Mouse (Mus musculus) frontal cortex, postnatal 25 days (tissue): ENCODE data around the gene Ttll13.

ENCODE experiments used
- DNase-seq, 2 experiments: peaks; one replicate each; pipeline ENCODE4 v3.0.0; 2022; ENCODE audit warnings: low spot score in 2 of 2

The Ttll13 gene

DNA sequence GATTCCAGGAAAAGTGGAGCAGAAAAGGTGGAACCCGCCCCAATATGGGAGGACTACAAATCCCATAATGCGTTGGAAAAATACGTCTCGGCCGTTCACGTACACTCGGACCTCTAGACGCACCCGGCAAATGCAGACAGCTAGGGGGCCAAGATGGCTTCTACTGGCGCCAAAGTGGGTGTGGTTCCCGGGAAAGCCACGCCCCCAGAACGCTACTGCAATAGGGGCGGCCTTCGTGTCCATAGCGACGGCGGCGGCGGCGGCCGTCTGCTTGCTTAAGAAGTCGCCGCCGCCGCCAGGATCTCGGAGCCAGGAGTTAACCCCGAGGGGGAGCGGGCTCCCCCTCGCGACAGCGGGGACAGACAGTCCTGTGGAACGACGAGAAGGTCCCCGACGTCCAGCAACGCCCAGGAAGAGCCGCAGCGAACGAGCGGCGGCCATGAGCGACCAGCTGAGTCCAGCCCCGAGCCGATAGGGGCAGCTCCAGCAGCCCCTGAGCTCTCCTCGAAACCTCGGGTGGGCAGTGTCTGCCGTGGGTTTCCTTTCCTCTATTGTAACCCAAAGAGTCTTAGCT is at the start of gene Ttll13:
TSS of gene Ttll13 (plus strand) at position 229 of the 574 bp plus-strand sequence.
- peak; percentile 85 to 91 for DNase-seq

DNA sequence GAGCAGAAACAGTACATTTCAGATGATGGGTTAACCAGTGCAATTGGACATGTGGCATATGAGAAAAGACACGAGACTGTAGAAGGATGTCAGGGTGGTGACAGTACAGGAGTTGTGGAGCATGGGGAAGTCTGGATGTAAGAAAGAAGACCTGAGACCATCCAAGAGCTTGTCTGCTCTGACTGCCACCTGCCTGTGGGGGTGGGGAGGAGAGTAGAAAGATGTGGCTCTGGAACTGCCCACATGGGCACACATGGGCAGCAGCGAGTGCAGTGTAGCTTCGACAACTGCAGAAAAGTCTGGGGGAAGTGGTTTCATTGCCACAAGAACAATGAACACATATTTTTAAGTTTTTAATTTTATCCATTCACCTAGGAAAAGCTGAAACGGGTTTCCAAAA is 48.8 kb upstream of the Ttll13 start:
- no peak for DNase-seq

DNA sequence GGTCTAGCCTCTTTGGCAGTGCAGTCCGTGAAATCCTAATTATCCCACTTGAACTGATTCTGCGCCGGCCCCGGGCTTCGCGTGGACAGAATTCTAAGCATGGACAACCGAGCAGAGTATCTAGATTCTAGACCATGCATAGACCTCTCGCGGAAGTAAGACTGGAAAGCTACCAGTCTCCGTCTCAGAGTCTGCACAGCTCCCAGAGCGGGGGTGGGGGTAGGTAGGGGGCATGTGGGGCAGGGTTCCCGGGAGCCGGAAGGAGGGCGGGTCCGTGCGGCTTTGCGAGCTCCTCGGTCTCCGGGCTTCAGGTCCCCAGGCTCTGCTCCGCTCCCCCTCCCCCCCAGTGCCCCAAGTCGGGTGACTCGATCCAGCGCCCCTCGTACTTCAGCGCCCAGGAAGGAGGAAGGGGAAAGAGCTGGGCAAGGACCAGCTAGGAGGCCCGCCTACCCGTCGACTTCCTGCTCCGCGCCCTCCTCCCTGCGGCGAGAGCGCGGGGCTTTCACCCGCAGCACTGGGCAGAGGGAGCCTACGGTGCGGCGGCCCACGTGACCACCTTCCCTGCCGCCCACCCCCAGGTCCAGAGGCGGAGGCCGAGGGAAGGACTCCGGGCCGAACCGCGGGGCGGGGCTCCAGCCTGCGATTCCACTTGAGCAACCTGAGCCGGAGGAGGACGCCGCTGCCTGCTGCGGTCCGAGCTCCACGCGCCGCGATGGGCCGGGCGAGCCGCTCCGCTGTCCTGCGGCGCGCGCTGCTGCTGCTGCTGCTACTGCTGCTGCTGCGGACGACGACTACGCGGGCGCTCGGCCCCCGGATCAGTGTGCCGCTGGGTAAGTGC is 48.0 kb upstream of the Ttll13 start:
- peak; percentile 64 for DNase-seq

DNA sequence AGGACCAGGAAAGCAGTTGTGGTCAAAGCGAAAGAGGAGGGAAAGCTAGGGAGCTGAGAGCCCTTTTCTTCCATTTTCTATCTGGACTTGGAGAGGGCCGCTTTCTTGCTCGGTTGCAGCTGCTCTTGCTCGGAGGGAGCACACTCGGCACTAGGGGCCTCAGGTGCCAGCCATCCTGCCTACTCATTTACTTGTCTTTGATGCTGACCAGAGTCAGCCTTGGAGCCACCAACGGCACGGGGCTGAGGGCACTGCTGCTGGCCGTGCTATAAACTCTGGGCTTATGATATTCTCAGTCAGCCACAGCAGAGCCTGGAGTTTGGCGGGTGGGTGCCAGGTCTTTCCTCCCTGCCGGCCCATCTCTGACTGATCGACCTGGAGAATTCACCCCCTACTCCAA is 47.3 kb upstream of the Ttll13 start:
- DNase-seq: no peak

DNA sequence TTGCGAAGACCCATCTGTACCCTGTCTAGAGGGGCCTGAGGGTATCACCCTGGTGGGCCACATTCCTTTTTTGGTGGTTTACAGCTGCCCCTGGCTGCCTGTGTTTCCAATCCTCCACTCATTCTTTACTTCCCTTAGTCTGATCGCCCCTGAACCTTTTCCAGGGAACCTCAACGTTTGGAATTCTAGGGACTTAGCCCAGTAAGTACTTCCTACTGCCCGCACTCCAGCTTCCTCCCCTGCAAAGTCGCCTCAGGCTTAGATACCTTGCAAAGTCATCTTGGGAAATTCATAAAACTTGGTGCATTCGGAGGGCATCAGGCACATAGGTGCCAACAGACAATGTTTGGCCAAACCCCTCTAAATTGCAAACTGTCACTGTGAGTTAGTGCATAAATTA is 46.9 kb upstream of the Ttll13 start:
- DNase-seq: no peak

DNA sequence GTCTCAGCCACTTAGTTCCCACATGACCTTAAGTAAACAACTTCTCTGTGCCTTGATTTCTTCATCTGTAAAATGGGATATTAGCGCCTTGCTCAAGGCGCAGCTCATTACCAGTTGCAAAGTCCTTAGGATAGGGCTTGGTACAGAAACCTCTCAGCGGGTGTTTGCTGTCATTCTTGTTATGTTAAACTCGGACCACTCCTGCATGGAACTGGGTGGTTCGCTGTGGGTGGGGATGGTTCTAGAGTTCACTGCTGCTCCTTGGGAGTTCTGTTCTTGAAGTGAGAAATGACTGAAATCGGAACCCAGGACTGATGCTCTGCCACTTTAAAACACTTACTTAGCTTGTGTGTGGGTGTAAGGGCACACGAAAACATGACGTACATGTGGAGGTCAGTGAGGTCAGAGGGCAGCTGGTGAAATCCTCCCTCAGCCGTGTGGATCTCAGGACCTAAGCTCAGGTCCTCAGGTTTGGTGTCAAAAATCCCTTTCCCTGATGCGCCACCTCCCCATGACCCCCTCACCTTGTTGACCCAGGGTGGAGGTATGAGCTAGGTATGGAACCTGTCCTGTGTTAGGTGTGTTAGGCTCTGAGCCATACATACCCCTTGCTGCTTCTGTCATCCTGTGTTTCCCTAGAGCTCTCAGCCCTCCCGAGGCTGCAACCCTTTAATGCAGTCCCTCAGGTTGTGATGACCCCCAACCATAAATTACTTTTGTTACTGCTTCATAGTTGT is 46.2 kb upstream of the Ttll13 start:
- no peak for DNase-seq

DNA sequence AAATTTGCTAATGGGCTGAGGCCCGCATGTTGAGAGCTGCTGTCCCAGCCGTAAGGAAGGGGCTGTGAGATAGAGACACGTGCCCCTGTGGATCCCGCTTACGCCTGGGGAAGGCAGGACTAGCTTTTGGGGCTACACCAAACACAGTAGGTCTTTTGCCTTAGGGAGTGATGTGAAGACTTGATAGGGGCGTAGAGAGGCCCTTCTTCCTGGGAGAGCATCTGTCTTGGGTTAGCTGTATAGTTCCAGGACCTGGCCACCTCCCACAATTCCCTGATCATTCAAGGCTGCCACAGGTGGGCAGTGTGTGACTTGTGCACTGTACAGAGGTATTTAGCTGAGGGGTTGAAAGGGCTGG is 45.6 kb upstream of the Ttll13 start:
- no peak for DNase-seq

DNA sequence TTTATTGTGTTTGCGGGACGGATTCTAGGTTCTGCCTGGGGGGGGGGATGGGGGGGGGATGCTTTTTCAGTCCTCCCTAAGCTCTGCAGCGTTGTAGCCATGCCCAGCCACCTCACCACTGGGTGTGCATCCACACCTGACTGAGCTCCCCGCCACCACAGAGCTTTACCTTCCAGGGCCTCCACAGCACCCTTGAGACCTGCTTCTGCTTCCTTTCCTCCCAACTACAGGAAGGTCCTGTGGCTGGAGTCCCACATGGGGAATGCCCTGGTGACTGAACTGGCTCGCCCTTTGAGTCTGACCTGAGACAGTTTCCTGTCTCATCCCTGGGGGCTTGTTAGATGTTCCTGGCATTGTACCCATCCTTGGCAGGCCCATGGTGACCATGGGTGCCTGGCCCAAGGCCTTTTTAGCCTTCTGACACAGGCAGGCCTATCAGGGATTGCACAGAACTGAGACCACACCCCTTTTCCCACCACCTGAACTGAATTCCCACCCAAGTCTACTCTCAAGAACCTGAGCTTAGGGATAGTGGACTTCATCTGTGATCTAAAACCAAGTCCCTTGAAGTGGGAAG is 45.1 kb upstream of the Ttll13 start:
- no peak for DNase-seq

DNA sequence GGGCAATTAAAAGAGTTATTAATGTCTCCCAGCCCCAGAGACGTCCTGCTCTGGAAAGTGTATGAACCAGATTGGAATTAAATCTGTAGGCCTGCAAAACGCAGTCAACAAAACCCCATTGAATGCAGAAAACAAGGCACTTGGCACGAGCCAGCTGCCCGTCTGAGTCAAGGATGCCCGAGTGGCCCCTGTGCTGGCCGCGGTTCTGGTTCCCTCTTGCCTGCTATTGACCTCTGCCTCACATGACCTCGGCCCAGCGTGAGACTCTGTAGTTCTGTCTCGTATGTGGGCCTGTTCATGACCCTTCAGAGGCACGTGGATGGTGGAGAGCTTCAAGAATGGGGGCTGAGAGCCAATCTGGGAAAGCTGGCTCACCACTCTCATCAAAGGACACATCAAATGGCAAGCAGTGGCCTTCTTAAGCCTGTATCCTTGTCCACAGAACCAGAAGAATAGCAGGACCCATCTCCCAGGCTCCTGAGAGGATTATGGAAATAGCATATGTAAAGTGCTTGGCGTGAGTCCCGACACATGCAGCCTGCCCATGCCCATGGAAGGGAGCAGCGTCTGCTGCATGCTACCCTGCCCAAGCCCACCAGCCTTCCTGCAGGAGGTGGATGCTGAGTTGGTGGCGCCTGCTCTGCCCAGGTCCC is 44.2 kb upstream of the Ttll13 start:
- no peak for DNase-seq

DNA sequence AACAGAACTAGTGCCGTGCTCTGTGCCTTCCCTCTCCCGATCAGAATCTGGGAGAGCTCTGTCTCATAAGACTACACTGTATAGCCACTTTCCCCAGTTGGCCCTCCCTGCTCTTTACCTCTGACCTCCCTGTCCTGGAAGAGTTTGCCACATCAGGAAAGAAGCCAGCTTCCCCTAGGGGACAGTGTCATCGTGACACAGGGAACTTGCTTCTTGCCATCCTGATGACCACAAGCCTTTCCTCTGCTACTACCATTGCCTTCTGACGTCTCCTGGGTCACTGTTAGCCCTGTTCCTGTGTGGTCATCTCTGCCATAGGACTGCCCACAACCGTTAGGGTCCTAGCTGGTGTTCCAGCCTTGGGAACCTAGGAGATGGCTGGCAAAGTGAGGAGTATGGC is 43.2 kb upstream of the Ttll13 start:
- no peak for DNase-seq

DNA sequence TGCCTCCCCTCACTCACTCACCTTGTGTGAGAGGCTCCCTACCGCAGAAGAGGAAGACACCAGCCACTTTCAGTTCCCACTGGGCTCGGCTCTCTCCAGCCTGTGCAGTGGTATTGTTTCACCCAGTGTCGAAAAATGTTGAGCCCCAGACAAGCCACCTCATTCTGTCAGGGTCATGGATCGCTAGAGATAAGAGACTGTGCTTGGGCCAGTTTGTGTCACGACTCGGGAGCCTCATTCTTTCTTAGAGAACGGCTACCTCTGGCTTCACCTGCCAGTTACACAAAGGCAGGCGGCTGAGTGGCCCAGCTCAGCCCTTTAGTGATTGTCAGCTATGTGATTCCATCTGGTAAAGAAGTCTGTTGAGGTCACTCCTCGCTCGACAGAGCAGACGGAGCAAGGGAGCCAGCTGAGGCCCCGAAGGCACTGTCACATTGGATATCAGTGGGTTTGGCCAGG is 42.5 kb upstream of the Ttll13 start:
- no peak for DNase-seq

DNA sequence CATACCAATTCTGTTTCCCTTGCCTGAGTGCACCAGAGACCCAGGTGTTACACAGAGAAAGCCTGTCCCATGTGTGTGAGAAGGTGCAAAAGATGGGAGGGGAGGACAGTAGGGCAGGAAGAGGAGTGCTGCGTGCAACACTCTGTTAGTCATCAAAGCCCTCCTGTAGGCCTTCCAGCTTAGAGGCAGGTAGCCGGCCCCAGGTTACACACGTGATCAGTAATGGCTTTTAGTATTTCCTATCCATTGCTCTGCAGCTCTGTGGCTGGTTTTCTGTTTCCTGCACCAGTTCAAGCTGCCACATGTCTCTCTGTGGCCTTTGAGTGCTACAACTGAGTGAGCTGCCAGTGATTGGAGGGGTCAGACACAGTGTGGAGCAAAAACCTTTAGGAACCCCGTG is 41.8 kb upstream of the Ttll13 start:
- DNase-seq: no peak

DNA sequence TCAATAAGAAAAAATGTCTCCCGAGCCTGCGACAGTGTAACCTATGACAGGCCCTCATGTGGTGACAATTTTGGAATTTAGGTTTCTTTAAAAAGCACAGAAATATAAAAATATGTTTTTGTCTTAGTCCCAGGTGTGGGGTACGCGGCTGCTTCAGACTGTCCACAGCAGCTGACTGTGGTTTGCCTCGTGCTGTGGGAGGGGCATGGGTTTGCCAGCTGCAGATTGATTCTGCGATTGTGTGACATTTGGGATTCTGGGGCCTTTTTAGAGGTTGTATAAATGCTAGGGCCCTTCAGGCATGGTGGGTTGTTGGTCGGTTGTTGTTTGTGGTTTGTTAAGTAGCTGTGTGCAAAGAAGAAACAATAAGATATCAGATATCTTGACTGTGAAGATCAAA is 41.2 kb upstream of the Ttll13 start:
- no peak for DNase-seq

DNA sequence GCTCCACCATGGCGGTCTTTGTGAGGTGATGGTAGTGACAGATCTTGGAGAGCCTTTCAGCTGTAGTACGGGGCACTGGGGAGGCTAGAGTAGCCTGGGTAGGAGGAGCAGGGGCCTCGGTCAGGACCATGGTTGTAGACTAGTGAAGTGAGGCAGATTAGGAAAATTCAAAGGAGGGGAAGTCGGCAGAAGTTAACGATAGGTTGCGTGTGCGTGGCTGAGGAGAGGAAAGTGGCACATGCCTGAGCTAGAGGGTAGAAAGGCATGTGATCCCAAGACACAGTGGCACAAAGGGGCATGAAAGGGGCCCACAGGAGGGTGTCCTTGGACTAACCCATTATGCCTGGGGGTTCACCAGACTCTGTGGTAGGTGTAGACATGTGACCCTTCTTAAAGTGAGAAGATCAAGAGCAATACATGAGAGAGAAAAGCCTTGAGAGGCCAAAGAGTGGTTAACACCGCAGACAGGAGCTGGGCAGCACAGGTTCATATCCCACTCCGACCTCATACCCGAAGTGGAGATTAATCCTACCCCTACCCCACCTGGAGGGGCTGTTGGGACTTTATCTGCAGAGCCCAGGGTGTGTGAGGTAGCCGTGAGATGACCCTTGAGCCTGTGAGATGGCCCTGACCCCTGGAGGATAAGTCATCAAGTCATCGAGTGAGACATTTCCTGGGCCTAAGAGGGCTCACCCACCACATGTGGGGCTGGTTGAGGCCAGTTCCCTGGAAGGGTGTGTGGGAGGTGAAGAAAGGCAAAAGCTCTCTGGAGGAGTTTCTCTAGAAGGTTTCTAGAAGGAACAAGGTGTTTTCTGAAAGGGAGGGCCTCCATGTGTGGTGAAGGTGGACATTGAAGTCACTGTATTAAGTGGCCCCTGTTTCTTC is 40.2 kb upstream of the Ttll13 start:
- no peak for DNase-seq

DNA sequence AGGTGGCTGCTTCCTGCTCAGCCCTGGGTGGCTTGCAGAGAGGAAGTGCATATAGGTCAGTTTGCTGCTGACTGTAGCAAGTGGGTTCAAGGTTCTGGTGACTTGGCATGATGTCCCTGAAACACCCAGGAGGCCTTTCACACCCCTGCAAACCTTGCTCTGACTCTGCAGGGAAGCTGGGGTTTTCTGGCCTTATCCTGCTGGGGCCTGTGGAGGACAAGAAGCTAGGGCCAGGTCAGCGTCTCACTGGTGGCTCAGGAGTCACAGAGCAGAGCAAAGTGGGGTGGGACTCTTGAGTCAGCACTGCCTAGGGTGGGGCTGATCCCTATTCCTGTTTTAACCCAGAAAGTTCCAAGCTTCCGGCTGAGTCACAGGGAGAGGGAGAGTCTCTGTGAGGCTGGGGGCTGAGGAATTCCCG is 38.9 kb upstream of the Ttll13 start:
- no peak for DNase-seq

DNA sequence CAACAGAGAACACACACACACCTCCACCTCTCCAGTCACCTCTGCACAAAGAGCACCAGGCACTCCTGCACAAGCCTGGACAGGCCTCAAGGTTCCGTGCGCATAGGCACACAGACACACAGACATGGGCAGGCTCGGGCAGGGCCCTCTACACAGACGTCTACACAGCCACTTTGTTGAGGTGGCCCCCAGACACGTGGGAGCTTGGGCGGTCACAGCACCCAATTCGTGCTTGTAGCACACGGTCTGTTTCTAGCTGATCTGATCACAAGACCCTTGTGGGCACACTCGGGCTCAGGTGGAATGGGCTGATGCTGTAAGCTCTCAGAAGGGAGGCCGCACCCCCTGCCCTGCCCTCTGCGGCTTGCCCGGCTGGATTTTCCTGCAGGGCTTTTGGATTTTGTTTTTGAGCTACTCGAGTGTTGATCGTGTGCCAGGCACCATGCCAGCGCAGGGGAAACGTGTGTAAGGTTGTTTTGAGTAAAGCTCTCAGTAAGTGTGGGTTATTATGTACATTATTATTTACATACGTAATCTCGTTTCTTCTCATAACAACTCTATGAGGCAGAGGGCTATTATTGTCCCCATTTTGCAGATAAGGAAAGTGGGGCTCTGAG is 38.0 kb upstream of the Ttll13 start:
- DNase-seq: no peak

DNA sequence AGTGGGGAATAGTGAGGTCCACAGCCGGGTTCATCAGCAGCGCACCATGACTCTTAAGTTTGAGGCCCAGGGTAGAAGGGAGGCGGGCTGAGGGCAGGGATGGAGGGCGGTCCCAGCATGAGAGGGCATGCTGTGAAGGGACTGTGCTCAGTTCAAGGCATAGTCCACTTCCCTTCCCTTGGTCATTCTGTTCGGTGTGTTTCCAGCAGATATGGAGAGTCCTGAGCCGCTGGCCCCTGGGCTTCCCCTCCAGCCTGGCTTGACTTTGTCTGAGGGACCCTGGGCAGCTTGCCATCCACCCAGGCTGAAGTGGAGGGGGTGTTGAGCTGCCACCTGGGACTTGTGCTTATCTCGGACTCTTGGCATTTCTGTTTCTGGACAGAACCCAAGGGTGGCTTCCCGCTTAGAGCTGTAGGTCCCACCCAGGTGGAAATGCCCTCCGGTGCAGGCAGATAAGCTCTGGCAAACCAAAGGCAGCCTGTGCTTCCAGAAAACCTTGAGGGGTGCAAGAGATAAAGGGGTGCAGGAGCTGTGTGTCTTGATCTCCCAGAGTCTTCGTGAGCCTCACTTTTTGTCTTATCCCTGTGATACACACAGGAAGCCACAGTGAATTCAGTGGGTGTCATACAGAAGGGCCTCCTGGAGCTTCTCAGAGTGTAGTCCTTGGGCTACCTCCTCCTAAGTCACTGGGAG is 37.3 kb upstream of the Ttll13 start:
- no peak for DNase-seq

DNA sequence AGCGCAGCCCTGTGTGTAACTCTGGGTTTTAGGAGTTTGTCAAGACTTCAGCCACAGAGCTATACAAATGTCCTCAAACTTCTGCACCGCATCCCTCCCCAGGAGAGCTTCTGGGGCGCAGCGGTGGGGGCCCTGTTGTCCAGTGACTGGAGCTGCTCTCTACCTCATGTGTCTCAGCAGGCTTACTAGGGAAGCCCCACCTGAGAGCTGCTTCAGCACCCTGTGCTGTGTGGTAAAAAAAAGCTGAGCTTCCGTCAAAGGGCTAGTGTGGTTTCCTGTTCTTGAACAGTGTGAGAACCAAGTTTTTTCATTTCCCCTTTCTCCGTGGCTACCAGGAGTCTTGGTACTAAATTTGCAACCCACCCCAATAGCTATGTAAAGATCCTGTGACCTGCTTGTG is 36.5 kb upstream of the Ttll13 start:
- no peak for DNase-seq

DNA sequence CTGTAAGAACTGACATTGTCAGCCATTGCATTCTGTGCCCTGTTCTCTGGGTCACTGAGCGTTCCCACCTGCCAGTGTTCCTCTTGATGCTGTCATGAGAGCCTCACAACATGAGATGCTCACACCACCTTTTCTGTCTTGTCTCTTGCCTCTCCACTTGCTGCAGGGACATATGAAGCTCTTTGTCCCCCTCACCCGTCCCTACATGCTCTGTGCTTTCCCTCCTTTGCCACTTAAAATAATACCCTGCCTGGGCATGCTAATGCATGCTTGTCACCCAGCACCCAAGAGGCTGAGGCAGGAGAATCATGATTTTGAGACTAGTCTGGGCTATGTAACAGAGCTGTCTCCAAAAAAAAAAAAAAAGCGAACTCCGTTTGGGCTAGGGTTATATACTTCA is 35.2 kb upstream of the Ttll13 start:
- DNase-seq: no peak

DNA sequence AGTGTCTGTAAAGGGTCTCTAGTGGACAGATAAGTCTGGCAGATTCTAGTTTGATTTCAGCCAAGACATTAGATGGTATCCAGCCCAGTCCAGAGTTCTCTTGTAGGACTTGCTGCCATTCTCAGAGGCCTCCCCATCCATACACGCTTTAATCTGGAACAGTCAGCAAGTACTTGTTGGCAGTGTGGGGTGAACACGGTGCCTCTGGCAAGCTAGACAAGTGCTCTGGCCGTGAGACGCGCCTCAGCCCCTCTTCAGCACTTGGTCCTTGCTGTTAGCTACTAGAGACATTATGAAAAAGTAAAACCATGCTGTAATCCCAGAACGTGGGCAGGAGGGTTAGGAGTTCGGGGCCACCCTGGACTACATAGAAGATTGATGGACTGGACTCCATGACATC is 32.6 kb upstream of the Ttll13 start:
- no peak for DNase-seq
